Comparison of ENCODE assay signal across 8 mouse cellular contexts in the genomic region with DNA sequence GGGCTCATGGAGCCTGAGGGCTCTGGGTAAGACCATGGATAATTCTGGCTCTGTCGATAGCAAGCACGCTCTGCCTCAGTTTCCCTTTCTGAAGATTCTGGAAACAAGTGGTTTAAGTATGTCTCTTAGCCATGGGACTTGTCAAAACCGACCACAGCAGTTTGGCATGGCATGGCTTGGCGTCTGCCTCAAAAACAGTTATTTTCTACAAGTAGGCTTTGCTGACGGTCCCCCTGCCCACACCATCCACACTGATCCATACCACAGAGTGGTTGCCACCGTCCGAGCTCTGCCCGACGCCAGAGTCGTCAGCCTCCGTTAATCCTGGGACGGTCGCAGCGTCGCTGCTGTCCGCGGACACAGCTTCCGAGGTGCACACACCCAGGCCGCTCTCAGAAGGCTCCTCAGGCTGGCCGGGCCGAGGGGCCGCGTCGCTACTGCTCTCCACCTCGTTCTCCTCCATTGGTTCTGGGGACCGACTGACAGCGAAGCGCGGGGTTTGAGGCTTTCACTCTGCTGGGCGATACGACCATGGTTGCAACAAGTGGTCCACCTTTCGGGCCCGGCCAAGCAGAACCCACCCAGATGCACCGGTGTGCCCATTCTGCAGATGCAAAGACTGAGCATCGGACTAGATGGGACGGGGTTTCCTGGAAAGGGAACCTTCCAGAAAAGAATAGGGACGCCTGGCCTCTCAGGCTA. TPM values are rescaled to one million over a fixed set of nuclear protein-coding genes. Genes with fewer than 3 reads are reported as not detected.
DNase-seq lines count a peak whose midpoint lies in the region; ATAC-seq and TF ChIP-seq lines count a peak whose summit lies in the region.

No protein-coding gene starts in this region.

- H3K9me3 ChIP-seq in E14TG2a.4 (ENCODE audit: low read length), result peaks cover 6% of the 10 kb centered on the region
- peaks cover 21% of the 10 kb centered on the region for H3K9me3 ChIP-seq in erythroblast, embryonic 14.5 days (ENCODE audit: control insufficient read depth, low read length)
- peaks cover 5% of the 10 kb centered on the region for H3K9me3 ChIP-seq in limb, embryonic 11.5 days (ENCODE audit: control insufficient read depth, low read length)
- H3K9me3 ChIP-seq in neural tube, embryonic 14.5 days (ENCODE audit: control insufficient read depth, low read length), result no peaks in the 10 kb centered on the region

- 6% methylated on average over 37 of the region's 37 CpGs for WGBS in limb, embryonic 11.5 days
- 6% methylated on average over 37 of the region's 37 CpGs for WGBS in neural tube, embryonic 14.5 days

- H3K36me3 ChIP-seq in E14TG2a.4 (ENCODE audit: insufficient read depth, low read length), result peaks cover 61% of the 10 kb centered on the region
- peaks cover 59% of the 10 kb centered on the region for H3K36me3 ChIP-seq in erythroblast, embryonic 14.5 days (ENCODE audit: control insufficient read depth)
- H3K36me3 ChIP-seq in limb, embryonic 11.5 days (ENCODE audit: control insufficient read depth, insufficient read depth, low read length), result peaks cover 36% of the 10 kb centered on the region
- H3K36me3 ChIP-seq in neural tube, embryonic 14.5 days (ENCODE audit: control insufficient read depth, insufficient read depth, low read length), result peaks cover 37% of the 10 kb centered on the region

- H3K4me3 ChIP-seq in E14TG2a.4 (replicated peaks; ENCODE audit: low read length), result peak overlapping the region; percentile 95
- H3K4me3 ChIP-seq in erythroblast, embryonic 14.5 days (replicated peaks), result peak overlapping the region; percentile 94
- peak overlapping the region; percentile 82 for H3K4me3 ChIP-seq in limb, embryonic 11.5 days (ENCODE audit: low read depth, low read length)
- H3K4me3 ChIP-seq in neural tube, embryonic 14.5 days (ENCODE audit: low read depth, low read length), result peak overlapping the region; percentile 69

- H3K27me3 ChIP-seq in E14TG2a.4 (ENCODE audit: insufficient read depth, low read length), result no peaks in the 10 kb centered on the region
- no peaks in the 10 kb centered on the region; the same call in 1 of the 2 replicates for H3K27me3 ChIP-seq in erythroblast, embryonic 14.5 days (ENCODE audit: control insufficient read depth)
- H3K27me3 ChIP-seq in limb, embryonic 11.5 days (ENCODE audit: control insufficient read depth, insufficient read depth, low read length), result no peaks in the 10 kb centered on the region
- no peaks in the 10 kb centered on the region for H3K27me3 ChIP-seq in neural tube, embryonic 14.5 days (ENCODE audit: control insufficient read depth, insufficient read depth, low read length)

- peak overlapping the region; percentile 97 for H3K9ac ChIP-seq in limb, embryonic 11.5 days (ENCODE audit: low read length)
- peak overlapping the region; percentile 99 for H3K9ac ChIP-seq in neural tube, embryonic 14.5 days (replicated peaks; ENCODE audit: low read depth, low read length)

- peaks cover 63% of the 10 kb centered on the region for H3K4me1 ChIP-seq in E14TG2a.4 (replicated peaks; ENCODE audit: low read depth, low read length)
- peaks cover 47% of the 10 kb centered on the region for H3K4me1 ChIP-seq in erythroblast, embryonic 14.5 days (ENCODE audit: control insufficient read depth)
- peaks cover 14% of the 10 kb centered on the region for H3K4me1 ChIP-seq in limb, embryonic 11.5 days (ENCODE audit: control insufficient read depth, insufficient read depth, low read length)
- H3K4me1 ChIP-seq in neural tube, embryonic 14.5 days (ENCODE audit: control insufficient read depth, insufficient read depth, low read length), result peaks cover 17% of the 10 kb centered on the region

- H3K27ac ChIP-seq in limb, embryonic 11.5 days (replicated peaks; ENCODE audit: low read depth, low read length), result no peak overlapping the region
- peak overlapping the region; percentile 100; the same call in 1 of the 2 replicates for H3K27ac ChIP-seq in neural tube, embryonic 14.5 days (ENCODE audit: low read depth, low read length)

- DNase-seq in heart, adult 11 months, result peak; percentile 90
- DNase-seq in heart, adult 9 months (ENCODE audit: low spot score in 2 of 2), result no peak
- no peak for DNase-seq in limb, embryonic 11.5 days (ENCODE audit: low spot score)
- no peak for DNase-seq in left cerebral cortex, postnatal 14 days (ENCODE audit: low spot score in 2 of 2)
- DNase-seq in thymus, postnatal 25 days, result no peak

- ATAC-seq in limb, embryonic 11.5 days (ENCODE audit: insufficient number of reproducible peaks, low FRiP score, low TSS enrichment, low read depth), result no peak
- ATAC-seq in neural tube, embryonic 14.5 days (ENCODE audit: low read depth), result peak; percentile 24

- TF ChIP-seq CTCF in E14TG2a.4 (conservative IDR thresholded peaks at IDR 0.05; ENCODE audit: low read length), result no peak

- peak overlapping the region; percentile 72 for H3K4me2 ChIP-seq in limb, embryonic 11.5 days (ENCODE audit: low read depth, severe bottlenecking)
- peak overlapping the region; percentile 79 for H3K4me2 ChIP-seq in neural tube, embryonic 14.5 days (ENCODE audit: low read depth, low read length)

- intact Hi-C loops in left cerebral cortex, postnatal 14 days (cut with DNase I), result no loop called here

RNA-seq across cellular contexts. Expression of a gene that starts 1.0 kb away (rescaled TPM):
- 5.2 and 5.8 TPM in 2 replicates for polyA plus RNA-seq in erythroblast, embryonic 14.5 days (2012)
- polyA plus RNA-seq in limb, embryonic 11.5 days (2014; fragmentation: Nextera tagmentation; extraction: Ambion mirVana), result 12.1 and 16.3 TPM in 2 replicates
- 14.3 and 14.5 TPM in 2 replicates for polyA plus RNA-seq in neural tube, embryonic 14.5 days (2014; fragmentation: Nextera tagmentation; extraction: Ambion mirVana)
- 10 to 100 TPM; 24.1 to 25.4 TPM for total RNA-seq in left cerebral cortex, postnatal 14 days (2021)

RNA-seq across cellular contexts. Expression of a gene that starts 30.1 kb away (rescaled TPM):
- 0.04 TPM in 1 of 2 replicates, not detected in the other for polyA plus RNA-seq in erythroblast, embryonic 14.5 days (2012)
- 0.21 and 0.47 TPM in 2 replicates for polyA plus RNA-seq in limb, embryonic 11.5 days (2014; fragmentation: Nextera tagmentation; extraction: Ambion mirVana)
- 13.8 and 22.2 TPM in 2 replicates for polyA plus RNA-seq in neural tube, embryonic 14.5 days (2014; fragmentation: Nextera tagmentation; extraction: Ambion mirVana)
- total RNA-seq in left cerebral cortex, postnatal 14 days (2021), result 1 to 10 TPM; 1.4 to 1.9 TPM

RNA-seq across cellular contexts. Expression of a gene that starts 31.4 kb away (rescaled TPM):
- 24.3 and 28.7 TPM in 2 replicates for polyA plus RNA-seq in erythroblast, embryonic 14.5 days (2012)
- polyA plus RNA-seq in limb, embryonic 11.5 days (2014; fragmentation: Nextera tagmentation; extraction: Ambion mirVana), result 71.5 and 76.6 TPM in 2 replicates
- 78.0 and 82.1 TPM in 2 replicates for polyA plus RNA-seq in neural tube, embryonic 14.5 days (2014; fragmentation: Nextera tagmentation; extraction: Ambion mirVana)
- 10 to 100 TPM; 38.7 to 41.4 TPM for total RNA-seq in left cerebral cortex, postnatal 14 days (2021)

RNA-seq across cellular contexts. Expression of a gene that starts 50.1 kb away (rescaled TPM):
- polyA plus RNA-seq in erythroblast, embryonic 14.5 days (2012), result not detected in 2 replicates
- polyA plus RNA-seq in limb, embryonic 11.5 days (2014; fragmentation: Nextera tagmentation; extraction: Ambion mirVana), result 0.87 and 0.92 TPM in 2 replicates
- 51.5 and 68.8 TPM in 2 replicates for polyA plus RNA-seq in neural tube, embryonic 14.5 days (2014; fragmentation: Nextera tagmentation; extraction: Ambion mirVana)
- 100 to 1,000 TPM; 451 to 495 TPM for total RNA-seq in left cerebral cortex, postnatal 14 days (2021)

RNA-seq across cellular contexts. Expression of a gene that starts 53.0 kb away (rescaled TPM):
- polyA plus RNA-seq in erythroblast, embryonic 14.5 days (2012), result 0.32 and 0.70 TPM in 2 replicates
- polyA plus RNA-seq in limb, embryonic 11.5 days (2014; fragmentation: Nextera tagmentation; extraction: Ambion mirVana), result 22.9 and 25.1 TPM in 2 replicates
- polyA plus RNA-seq in neural tube, embryonic 14.5 days (2014; fragmentation: Nextera tagmentation; extraction: Ambion mirVana), result 59.0 and 136 TPM in 2 replicates
- total RNA-seq in left cerebral cortex, postnatal 14 days (2021), result 10 to 100 TPM; 86.5 to 92.3 TPM

Comparison
In these comparisons a context has a peak if more than half of its experiments do, and no peak if none do; other contexts are left out.
1. RNA of a gene that starts 30.1 kb away (polyA plus RNA-seq): 13.8 to 22.2 TPM in neural tube, embryonic 14.5 days; 0.21 to 0.47 TPM in limb, embryonic 11.5 days and 0.04 TPM in erythroblast, embryonic 14.5 days; every median in the first group is over 10 times any median in the second.
2. Peak in every context shown above with its lines, with median percentiles within 50 percentile points of each other: H3K4me3 ChIP-seq.